Mouse (Mus musculus) small intestine, adult 2 months (tissue): ENCODE measurements around the gene Ctsg. TPM values are rescaled to one million over a fixed set of nuclear protein-coding genes. Genes with fewer than 3 reads are reported as not detected.
"Not testable (repeated sequence)": the region's sequence is repeated elsewhere in the genome, so short reads cannot be mapped to it uniquely, and the experiment has no call there.

Source experiments
- H3K27ac ChIP-seq: fragments of 200-500 bp; 2 replicates; pipeline ENCODE4 v1.5.1; 2012; ENCODE audit warnings: low read depth, low read length, control low read depth, inconsistent platforms; ENCODE audit not compliant: insufficient read depth
- H3K27me3 ChIP-seq: fragments of 200-500 bp; 2 replicates; pipeline ENCODE4 v1.6.1; 2012; ENCODE audit warnings: mild to moderate bottlenecking, moderate library complexity, low read length, inconsistent platforms; ENCODE audit not compliant: control insufficient read depth, insufficient read depth
- H3K36me3 ChIP-seq: fragments of 200-500 bp; 2 replicates; pipeline ENCODE4 v1.6.1; 2012; ENCODE audit warnings: mild to moderate bottlenecking, low read length, control low read depth, inconsistent platforms; ENCODE audit not compliant: control insufficient read depth, insufficient read depth
- H3K4me1 ChIP-seq: fragments of 200-500 bp; 2 replicates; pipeline ENCODE4 v1.6.1; 2012; ENCODE audit warnings: low read length, inconsistent platforms, mixed read lengths; ENCODE audit not compliant: control insufficient read depth, insufficient read depth, insufficient read length
- H3K4me3 ChIP-seq: fragments of 200-500 bp; 2 replicates; pipeline ENCODE4 v1.5.1; 2012; ENCODE audit warnings: low read depth, mild to moderate bottlenecking, control low read depth, inconsistent platforms, low read length, moderate library complexity
- CTCF ChIP-seq: fragments of 200-500 bp; IDR thresholded peaks from 2 replicates; pipeline ENCODE4 v1.5.1; 2012; ENCODE audit warnings: low read depth, mild to moderate bottlenecking, control low read depth, inconsistent platforms, low read length, moderate library complexity, mixed read lengths; ENCODE audit not compliant: insufficient replicate concordance, insufficient read length; ENCODE audit errors: extremely low read depth
- POLR2A ChIP-seq: fragments of 200-500 bp; IDR thresholded peaks from 2 replicates; pipeline ENCODE4 v1.6.1; 2012; ENCODE audit warnings: low read depth, mild to moderate bottlenecking, control low read depth, inconsistent platforms, low read length, moderate library complexity
- WGBS: fragments of 180-500 bp; shearing (Covaris S2); methylation state at CpG from one replicate; pipeline ENCODE4 v1.1.7; 2018; 5-methylcytosine and 5-hydroxymethylcytosine counted together
- polyA plus RNA-seq: library from polyadenylated mRNA; depleted of rRNA; stranded (reverse); fragments of >200 nt; gene quantifications from 2 replicates; pipeline ENCODE4 v1.2.3, GENCODE M21; 2012

Gene Ctsg
- polyA plus RNA-seq, 1 experiment = not detected

DNA sequence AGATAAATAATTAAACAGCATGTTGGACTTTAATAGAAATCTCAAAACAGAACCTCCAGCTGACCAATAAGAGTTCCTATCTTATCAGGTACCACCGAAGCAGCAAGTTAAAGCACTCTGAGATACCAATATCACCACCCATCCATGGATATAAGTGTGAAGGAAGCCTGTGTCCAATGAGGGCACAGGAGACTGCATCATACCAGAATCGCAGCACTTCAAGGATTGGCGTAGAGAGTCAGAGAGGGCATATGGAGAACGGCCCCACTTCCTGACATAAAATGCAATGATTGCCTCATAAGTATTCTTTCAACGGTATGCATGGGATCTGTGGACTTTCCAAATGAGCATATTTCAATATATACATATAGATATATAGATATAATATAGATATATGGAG lies 2.6 kb upstream of the Ctsg start:
- TF ChIP-seq POLR2A (no peak), CTCF (no peak)
- Histone ChIP-seq H3K36me3 (no peaks in the 10 kb centered on the region), H3K4me3 (no peak overlapping the region), H3K27me3 (no peaks in the 10 kb centered on the region), H3K4me1 (no peaks in the 10 kb centered on the region), H3K27ac (no peak overlapping the region)
- 60% methylated on average over 5 of the region's 5 CpGs for WGBS

DNA sequence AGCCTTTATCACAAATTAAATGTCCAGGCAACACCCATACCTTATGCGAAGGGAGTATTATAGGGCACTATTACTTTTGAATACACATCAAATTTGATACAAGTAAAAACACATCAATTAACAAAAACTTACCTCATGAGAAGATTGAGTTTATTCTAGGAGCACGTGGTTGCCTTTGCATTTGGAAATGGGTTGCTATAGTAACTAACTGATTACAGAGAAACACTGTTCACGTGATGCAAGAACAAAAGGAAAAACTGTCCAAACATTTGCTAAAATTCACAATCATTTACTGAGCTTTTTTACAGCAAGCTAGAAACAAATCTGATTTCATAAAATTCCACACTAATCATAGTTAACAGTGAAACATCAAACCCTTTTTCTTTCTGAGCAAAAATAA lies 1.1 kb upstream of the Ctsg start:
- Histone ChIP-seq H3K4me3 (no peak overlapping the region), H3K27me3 (no peaks in the 10 kb centered on the region), H3K4me1 (no peaks in the 10 kb centered on the region), H3K36me3 (no peaks in the 10 kb centered on the region), H3K27ac (no peak overlapping the region)
- 48% methylated on average over 3 of the region's 3 CpGs for WGBS
- TF ChIP-seq CTCF (no peak), POLR2A (no peak)

DNA sequence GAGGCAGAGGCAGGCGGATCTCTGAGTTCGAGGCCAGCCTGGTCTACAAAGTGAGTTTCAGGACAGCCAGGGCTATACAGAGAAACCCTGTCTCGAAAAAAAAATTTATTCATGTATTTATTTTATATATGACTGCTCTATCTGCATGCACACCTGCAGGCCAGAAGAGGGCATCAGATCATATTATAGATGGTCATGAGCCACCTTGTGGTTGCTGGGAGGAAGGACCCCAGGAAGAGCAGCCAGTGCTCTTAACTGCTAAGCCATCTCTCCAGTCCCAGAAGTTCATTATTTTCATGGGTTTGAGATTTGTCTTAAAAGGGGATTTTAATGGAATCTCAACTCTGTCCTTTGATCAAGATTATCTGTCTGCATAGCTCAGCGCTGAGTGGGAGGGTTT lies 3.4 kb downstream of the Ctsg start:
- H3K27me3 ChIP-seq = no peaks in the 10 kb centered on the region
- no peak for TF ChIP-seq POLR2A
- TF ChIP-seq CTCF = peak; percentile 45; the same call in 1 of the 2 replicates
- no peaks in the 10 kb centered on the region for H3K36me3 ChIP-seq
- H3K27ac ChIP-seq = no peak overlapping the region
- 73% methylated on average over 4 of the region's 4 CpGs for WGBS
- H3K4me3 ChIP-seq = no peak overlapping the region
- H3K4me1 ChIP-seq = no peaks in the 10 kb centered on the region

DNA sequence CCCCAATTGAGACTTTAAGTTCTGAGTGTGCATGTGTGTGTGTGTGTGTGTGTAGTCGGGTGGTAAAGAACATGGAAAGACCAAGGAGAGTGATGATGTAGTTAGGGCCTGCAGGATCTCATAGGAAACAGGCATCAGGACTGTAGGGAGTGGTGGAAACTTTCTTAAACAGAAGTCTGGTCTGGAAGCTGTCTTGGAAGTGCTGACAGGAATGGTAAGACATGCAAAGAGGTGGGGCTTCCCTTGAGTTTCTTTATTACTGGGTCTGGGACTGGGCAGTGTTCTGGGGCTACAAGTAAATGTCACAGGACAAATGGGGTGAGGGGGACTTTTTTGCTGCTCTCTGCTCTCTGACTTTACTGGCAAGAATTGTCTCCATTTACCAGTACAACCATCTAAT lies 4.8 kb downstream of the Ctsg start:
- no peaks in the 10 kb centered on the region for H3K36me3 ChIP-seq
- no peak for TF ChIP-seq POLR2A
- no peak for TF ChIP-seq CTCF
- no peak overlapping the region for H3K4me3 ChIP-seq
- no peaks in the 10 kb centered on the region for H3K27me3 ChIP-seq
- H3K27ac ChIP-seq = no peak overlapping the region
- no peaks in the 10 kb centered on the region for H3K4me1 ChIP-seq
- 77% methylated on average over 1 of the region's 1 CpGs for WGBS

DNA sequence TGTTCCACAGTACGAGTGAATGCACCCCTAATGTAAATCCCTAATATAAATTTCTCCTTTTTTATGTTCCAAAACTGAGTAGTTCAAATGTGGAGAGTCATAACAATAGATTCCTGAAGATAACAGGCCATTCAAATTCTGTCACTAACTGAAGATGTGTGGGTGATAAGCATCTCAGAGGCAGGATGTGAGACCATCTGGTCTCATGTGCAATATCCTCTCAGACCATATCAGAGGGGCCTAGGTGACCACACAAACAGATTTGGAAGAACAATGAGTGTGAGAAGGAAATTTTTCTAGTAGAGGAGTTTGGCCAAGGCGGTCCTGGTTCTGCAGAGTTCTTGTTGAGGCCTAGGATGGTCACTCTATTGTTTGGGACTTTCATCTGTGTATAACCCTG lies 9.0 kb downstream of the Ctsg start:
- 71% methylated on average over 2 of the region's 2 CpGs for WGBS
- Histone ChIP-seq H3K36me3 (no peaks in the 10 kb centered on the region), H3K27me3 (no peaks in the 10 kb centered on the region), H3K27ac (no peak overlapping the region), H3K4me3 (no peak overlapping the region), H3K4me1 (no peaks in the 10 kb centered on the region)
- TF ChIP-seq CTCF = no peak
- TF ChIP-seq POLR2A = no peak

DNA sequence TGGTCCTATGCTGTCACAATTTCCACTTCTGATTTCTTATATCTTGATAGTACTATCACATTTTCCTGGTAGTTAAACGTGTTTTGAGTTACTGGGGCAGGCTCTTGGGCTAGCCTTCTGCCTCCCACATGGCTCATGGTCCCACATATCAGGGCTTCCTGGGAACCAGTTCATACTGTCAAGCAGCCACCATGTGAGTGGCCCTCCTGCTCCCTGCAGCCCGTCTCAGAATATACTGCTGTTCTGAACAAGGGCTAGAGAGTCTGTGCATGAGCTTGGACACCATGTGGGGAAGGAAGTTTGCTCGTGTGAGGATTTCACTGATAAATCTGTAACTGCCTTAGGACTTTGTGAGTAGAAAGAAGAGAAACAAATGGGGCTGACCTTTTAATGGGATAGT lies 15.7 kb downstream of the Ctsg start:
- 57% methylated on average over 3 of the region's 3 CpGs for WGBS
- Histone ChIP-seq H3K4me1 (no peaks in the 10 kb centered on the region), H3K27me3 (no peaks in the 10 kb centered on the region), H3K36me3 (no peaks in the 10 kb centered on the region), H3K27ac (no peak overlapping the region), H3K4me3 (no peak overlapping the region)
- TF ChIP-seq CTCF = no peak
- no peak for TF ChIP-seq POLR2A

DNA sequence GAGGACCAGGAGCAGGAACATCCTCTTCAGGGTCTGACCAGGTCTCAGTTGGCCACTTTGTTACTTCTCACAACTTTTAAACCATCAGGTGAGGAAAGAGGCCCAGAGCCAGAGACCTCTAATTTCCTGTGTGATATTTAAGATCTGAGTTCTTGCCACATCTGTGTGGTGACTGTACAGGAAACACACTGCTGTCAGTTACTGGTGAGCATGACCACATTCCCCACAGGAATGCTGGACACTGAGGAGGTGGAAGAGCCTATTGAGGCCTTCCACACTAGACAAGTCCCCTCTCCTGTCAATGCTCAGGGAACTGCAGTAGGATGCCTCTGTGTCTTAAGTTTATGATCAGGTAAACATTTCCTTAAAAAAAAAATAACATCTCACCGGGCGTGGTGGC lies 17.2 kb downstream of the Ctsg start, which contains the start of gene Mcpt8:
Mcpt8 (minus strand) TSS at position 107 of the 400 bp plus-strand sequence.
- no peaks in the 10 kb centered on the region for H3K4me1 ChIP-seq

DNA sequence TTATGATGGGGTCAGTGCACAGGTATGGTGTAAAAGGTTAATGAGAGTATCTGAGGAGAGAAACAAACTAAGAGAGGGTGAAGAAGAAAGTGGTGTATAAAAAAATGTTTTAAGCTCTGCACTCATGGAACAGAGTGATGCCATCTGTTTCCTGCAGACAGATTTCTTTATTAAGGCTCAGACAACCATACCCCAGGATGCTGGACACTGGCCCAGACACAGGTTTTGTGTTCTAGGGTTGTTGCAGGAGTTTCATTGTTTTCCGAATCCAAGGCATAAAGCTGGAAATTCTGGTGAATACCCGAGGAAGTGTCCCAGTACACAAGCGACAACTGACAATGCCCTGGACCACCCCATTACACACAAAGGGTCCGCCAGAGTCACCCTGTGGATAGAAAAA lies 20.4 kb downstream of the Ctsg start:
- Histone ChIP-seq H3K4me1 (no peaks in the 10 kb centered on the region), H3K27me3 (no peaks in the 10 kb centered on the region), H3K4me3 (no peak overlapping the region), H3K27ac (no peak overlapping the region), H3K36me3 (no peaks in the 10 kb centered on the region)
- TF ChIP-seq CTCF (no peak), POLR2A (no peak)
- WGBS = 84% methylated on average over 4 of the region's 4 CpGs

More for the DNA sequence above, 17.2 kb downstream of the Ctsg start, which contains the start of gene Mcpt8:
- WGBS = 87% methylated on average over 2 of the region's 2 CpGs
- H3K4me3 ChIP-seq = no peak within 1 kb of the TSS
- H3K27ac ChIP-seq = no peak within 1 kb of the TSS
- TF ChIP-seq POLR2A (no peak), CTCF (no peak)
- H3K27me3 ChIP-seq = no peaks in the 10 kb centered on the region
- H3K36me3 ChIP-seq = no peaks in the 10 kb centered on the region

DNA sequence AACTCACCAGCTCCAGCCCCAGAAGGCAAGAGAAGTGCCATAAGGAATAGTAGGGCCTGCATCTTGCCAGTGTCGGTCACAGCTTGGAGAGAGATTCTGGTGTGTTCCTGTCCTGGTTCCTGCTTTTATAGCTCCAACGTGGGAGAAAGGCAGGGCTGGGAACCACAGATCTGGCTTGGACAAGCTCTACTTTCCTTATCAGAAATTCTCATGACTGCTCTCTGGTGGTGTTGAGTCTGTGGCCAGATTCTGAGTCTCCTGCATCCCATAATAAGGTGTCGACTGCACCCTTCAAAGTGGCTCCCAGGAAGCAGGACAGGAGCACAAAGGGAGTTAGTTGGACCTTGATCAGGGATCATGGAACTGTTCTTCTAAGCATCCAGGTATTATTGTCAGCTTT lies 40.2 kb downstream of the Ctsg start, which contains the start of gene Mcpt4:
Mcpt4 (minus strand) TSS at position 101 of the 400 bp plus-strand sequence.
- not testable (repeated sequence) for H3K27ac ChIP-seq, H3K4me1 ChIP-seq, H3K27me3 ChIP-seq, H3K36me3 ChIP-seq, H3K4me3 ChIP-seq
- 46% methylated on average over 3 of the region's 3 CpGs for WGBS
